Mouse (Mus musculus) adrenal gland, postnatal 14 days (tissue): ENCODE measurements around the gene Pde9a. TPM values are rescaled to one million over a fixed set of nuclear protein-coding genes. Genes with fewer than 3 reads are reported as not detected.

Source experiments
- DNase-seq: peaks from one replicate; pipeline ENCODE4 v3.0.0; 2021; ENCODE audit warnings: mixed read lengths
- total RNA-seq: library from RNA; stranded (reverse); gene quantifications from 2 replicates; pipeline ENCODE4 v1.2.3, GENCODE M21; 2021

The Pde9a gene
- total RNA-seq, 1 experiment from 2014 or later: 5.2 TPM

DNA sequence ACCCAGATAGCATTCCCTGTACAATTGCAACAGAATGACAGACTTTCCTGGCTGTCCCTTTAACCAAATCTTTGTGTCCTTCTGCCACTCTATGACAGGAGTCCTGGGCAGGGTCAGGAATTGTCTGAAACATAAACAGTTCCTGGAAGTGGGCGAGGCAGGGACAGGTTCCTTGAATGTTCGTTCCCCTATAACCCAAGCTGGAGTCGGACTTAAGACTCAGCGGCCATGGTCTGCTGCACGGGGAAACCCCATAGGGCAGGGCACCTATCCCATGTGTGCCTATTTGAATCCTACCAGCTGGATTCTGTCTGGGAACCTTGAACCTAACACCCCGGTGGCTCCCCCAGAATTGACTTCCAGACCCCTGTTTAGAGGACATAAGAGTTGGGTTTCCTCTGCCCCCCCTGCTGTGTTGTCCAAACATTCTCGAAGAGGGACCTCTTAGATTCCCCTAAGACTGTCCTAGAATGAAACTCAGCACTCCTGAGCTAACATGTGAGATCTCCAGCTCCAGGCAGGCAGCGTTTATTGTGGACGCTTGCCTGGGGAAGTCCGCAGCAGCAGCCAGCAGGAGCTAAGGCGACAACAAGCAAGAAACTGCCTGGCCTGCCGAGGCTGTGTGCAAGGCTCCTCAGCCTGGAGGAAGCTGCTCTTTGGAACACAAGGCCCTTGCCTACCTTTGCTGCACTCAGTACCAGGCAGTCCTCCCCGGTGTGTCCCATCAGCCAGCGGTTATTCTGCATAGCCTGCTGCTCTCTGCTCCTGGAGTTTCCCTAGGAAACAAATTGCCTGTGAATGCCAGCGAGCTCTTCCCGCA, 48.2 kb downstream of the Pde9a start:
- DNase-seq: no peak

DNA sequence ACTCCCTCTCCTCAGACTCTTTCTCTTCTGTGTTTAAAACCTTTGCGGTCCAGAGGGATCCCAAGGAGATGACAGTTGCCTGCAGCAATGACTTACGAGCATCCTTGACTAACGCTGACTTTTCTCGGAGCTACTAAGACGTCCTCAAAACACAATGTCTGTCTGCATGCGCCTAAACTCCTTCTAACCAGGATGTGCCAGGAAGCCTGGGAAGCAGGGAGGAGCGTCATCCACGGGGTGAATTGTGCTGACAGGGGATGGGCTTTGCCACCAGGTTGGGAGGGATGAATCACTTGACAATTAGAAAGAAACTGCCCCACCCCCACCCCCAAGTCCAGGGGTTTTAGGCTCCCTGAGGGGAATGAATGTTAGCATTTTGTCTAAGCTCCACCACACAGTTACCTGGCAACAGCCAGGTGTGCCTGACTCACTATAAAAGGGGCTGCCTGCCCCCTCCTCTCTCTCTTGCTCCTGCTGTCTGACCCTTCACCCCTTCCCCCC, 48.9 kb downstream of the Pde9a start:
- no peak for DNase-seq

DNA sequence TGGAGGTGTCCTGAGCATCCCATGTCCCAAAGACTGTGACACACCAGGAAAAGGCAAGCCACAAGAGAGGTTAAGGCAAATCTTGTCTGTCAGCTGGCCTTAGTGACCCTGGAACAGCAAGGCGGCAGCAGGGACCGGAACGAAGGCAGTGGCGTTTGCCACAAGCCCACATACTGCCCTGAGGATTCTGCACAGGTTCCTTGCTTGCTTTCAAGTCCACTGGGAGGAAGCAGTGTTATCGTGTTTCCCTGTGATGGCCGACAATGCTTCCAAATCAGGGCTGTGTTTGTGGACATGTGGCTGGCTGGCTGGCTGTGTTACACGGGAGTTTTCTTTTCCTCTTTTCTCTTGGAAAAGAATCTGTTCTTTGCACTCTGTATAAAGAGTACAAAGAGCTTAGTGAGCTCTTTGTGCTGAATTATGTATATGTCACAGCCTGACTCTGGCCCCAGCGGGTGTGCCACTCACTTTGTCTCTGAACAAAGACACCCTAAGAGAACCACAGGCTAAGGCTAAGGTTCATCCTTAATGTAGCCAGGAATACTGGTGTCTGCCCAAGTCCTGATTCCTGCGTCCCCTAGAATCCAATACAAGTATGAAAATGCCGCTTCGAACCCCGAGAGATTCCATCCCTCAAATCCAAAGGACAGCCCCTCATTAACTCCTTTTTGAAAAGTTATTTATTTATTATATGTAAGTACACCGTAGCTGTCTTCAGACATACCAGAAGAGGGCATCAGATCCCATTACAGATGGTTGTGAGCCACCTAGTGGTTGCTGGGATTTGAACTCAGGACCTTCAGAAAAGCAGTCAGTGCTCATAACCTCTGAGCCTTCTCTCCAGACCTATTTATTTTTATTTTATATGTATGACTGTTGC, 50.2 kb downstream of the Pde9a start:
- no peak for DNase-seq

DNA sequence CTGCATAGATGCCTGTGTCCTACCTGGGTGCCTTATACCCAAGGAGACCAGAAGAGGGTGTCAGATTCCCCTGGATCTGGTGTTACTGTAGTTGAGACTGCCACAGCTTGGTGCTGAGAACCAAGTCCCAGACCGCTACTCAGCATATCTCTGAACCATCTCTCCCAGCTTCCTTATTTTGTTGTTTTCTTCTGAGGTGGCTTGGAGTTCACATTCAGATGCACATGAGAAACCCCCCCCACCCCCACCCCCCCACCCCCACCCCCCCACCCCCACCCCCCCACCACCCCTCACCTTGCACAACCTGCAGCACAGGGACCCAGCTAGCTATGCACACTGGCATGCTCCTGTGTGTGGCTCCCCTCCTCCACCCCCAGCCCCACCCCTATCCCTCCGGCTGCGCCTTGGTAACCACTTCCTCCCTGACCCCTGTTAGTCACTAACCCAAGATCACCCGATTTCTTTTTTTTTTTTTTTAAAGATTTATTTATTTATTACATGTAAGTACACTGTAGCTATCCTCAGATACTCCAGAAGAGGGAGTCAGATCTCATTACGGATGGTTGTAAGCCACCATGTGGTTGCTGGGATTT, 50.9 kb downstream of the Pde9a start:
- DNase-seq: no peak

DNA sequence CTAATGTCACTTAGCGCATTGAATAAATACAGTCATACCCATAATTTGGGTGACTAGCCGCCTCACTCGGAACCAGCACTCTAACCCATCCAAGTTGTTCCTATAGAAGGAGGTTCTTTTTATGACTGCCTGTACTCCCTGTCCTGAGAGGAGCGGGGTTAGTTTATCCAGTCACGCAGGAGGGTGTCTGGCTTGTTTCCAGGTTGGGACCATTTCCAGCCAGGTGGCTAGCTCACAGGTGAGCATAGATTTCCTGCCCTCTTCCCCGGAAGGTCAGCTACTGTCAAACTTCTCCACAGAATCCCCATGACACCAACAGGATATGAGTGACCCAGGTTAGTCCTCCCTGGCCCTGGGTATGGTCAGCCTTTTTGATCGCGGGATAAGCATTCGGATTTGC, 51.5 kb downstream of the Pde9a start:
- no peak for DNase-seq

DNA sequence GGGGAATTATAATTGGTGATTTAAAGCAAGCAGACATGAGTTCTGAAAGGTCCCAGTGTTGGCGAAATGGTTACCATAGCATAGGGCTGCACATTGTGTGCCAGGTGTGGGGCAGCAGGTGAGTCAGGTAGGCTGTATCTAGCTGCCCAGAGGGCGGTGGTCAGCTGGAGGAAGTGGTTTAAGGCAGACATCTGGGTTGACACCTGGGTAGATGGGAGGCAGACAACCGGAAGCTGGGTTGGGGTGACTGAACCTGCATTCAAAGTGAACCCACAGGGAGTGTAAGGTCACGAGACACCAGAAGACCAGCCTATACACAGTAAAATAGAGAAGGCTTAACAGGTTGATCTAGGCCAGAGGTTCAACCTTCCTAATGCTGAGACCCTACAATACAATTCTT, 54.0 kb downstream of the Pde9a start:
- no peak for DNase-seq

DNA sequence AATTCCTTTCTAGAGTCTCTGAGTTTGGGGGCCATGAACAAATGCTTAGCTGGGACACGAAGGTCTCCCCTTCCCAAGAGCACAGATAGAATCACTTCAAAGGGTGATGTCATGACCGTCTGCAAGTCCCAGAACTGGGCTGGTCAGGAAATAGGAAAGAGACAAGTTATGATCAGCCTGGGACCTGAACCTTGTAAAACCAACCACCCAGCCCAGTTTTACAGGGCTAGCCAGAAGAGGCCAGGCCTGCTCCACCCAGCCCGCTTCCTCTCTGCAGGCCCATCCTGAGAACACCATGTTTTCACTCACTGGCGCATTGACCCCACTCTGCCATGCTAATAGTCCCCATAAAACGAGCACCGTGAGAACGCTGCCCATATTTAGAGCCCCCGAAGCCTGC, 56.5 kb downstream of the Pde9a start:
- DNase-seq: no peak

DNA sequence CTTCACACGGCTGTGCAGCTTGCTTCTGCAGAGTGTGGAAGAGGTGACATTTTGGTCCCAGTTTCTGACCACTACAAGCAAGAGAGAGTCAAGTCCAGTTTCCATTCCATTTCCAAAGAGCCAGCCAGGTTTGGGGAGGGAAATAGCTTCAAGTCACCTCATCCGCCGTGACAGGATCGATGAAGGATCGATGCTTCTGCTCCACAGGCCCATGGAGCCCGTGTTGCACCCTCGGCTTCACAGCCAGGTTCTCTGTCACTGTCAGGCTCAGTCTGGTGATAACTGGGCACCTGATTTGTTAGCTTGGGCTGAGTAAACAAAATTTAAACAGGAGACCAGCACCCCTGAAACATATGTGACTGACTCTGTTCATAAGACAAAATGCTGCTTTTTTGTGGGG, 58.2 kb downstream of the Pde9a start:
- no peak for DNase-seq

DNA sequence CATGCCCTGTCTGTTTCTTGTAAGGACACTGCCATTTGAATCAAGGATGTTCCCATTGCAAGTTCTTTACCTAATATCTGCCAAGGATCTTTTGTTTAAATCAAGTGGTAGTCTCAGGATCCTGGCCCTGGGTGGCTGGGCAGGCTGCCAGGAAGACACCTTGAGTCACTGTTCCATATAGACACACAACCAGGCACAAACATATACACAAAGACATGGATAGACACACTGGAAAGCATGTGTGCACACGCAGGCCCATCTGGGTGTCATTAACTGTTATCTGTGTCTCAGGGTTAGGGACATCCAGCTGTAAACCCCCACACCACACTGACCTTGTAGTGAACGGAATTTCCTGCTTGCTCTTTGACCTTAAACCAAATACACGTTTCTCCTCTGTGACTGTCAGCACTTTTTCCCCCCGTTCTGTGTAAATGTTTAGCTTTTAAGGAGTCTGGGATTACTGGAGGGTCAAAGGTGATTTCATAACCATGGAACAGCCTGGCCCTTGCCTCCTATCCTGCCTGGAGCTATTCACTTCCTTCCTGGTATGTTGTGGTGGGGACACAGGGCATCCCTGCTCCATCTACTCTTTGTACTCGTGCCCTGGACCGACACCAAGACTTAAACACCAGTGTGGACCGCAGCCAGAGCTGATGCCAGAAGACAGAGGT, 59.2 kb downstream of the Pde9a start:
- DNase-seq: no peak

DNA sequence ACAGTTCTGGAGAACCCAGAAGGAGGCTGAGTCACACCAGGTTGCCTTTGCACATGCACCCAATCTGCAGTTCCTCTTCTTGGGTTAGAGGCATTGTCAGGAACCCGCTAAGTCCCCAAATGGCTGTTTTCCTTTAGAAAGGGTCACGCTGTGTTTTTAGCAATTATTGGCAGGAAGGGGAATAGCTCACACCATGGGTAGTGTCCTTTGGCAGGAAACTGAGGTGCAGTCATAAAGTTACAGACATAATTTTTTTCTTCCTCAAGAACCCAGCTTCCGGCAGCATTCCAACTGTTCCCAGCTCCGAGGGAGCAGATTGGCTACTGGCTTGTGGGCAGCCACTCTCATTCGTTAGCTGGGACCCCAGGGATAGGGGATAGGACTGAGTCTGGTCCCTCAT, 61.8 kb downstream of the Pde9a start:
- DNase-seq: no peak

DNA sequence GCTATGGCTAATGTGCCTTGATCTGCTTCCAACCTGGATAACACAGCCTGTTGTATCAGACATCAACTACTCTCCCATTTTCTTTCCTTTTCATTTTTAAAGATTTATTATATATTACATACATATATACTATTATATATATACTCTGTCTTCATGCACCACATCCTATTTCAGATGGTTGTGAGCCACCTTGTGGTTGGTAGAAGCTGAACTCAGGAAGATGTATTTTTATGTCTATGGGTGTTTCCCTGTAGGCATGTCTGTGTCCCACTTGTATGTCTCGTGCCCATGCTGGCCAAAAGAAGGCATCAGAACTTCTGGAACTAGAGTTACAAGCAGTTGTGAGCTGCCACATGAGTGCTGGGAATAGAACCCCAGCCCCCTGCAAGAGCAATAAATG, 62.5 kb downstream of the Pde9a start:
- no peak for DNase-seq

DNA sequence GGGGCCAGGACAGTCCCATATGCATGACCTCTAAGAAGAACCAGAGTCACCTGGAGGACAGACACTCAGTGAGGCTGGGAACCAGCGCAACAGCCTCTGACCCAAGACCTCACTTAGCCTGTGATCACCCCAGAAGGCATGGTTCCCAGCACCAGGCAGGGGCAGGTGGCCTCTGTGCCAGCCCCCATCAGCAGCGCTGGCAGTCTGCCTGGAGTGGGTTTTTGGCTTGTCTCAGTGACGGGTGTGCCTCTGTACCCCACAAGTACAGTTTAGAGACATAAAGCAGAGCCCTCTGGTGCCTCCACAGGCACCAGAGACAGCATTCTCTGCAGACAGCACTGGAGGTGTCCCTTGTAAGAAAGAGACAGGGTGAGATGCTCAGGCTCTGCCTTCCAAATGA, 64.2 kb downstream of the Pde9a start:
- no peak for DNase-seq

DNA sequence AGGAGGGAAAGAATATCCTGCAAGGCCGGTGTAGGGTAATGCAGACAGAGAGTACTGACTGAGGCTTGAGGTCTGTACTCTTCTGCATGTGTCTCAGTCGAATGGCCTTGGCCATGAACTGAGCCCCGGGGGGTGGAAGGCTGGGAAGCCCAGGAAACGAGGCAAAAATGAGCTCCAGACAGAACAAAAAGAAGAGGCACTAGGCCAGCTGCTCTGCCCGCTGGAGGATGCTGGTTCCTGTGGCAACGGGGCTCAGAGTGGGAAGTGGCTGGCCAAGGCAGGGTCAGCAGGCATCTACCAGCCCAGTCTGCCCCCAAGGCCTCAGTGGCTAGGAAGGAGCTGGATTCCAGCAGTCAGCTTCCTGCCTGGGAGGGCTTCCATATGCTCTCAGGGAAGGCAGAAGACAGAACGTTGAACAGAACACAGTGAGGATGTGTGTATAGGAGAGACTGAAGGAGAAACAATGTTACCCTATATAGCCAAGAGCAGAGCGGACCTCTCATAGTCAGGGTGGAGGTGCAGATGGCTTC, 65.2 kb downstream of the Pde9a start:
- DNase-seq: peak; percentile 67

DNA sequence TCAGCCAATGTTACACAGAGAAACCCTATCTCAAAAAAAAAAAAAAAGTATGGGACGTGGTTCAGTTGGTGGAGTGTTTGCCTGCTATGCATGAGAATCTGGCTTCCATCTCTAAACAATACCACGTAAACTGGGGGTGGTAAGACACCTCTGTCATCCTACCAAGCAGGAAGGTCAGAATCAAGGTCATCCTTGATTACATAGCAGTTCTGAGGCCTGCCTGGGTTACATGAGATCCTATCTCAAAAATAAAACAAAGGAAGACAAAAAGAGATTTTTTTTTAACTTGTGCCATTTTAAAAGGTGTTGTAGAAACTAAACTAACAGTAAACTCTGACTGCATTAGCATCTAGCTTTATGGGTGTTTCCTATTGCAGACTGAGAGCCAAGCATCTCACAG, 66.8 kb downstream of the Pde9a start:
- no peak for DNase-seq

DNA sequence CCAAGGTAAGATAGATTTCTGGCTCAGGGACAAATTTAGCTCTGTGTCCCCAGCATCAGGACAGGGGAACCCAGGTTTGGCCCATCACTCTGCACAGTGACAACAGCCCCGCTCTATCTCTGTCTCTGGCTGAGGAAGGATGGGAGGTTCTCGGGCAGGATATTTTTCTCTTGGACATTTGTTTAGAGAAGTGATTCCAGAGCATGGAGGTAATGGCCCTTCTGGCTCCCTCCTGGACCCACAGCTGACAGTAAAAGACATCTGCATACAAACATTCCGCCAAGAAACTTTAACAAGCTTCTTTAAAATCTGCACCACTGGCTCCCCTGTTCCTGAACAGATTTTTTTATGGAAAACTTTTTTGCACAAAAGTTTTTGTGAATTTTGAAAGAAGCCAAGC, 67.5 kb downstream of the Pde9a start:
- no peak for DNase-seq

DNA sequence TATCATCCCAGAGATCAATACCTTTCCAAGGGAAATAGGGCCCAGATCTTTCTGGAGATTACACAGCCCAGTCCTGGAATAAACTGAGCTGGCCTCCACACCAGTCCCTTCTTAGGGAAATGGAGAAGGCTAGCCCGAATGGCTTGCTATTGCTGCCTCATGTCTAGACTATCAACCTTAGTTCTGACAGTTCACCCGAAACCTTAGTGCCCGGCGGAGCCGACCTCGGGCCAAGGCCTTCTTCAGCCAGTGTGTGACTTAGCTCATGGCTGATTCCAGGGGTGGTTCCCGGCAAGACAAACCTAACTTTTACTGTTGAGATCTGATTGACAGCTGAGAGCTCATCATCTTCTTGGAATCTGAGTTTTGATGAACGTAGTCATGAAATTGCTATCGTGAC, 68.0 kb downstream of the Pde9a start:
- peak; percentile 44 for DNase-seq

DNA sequence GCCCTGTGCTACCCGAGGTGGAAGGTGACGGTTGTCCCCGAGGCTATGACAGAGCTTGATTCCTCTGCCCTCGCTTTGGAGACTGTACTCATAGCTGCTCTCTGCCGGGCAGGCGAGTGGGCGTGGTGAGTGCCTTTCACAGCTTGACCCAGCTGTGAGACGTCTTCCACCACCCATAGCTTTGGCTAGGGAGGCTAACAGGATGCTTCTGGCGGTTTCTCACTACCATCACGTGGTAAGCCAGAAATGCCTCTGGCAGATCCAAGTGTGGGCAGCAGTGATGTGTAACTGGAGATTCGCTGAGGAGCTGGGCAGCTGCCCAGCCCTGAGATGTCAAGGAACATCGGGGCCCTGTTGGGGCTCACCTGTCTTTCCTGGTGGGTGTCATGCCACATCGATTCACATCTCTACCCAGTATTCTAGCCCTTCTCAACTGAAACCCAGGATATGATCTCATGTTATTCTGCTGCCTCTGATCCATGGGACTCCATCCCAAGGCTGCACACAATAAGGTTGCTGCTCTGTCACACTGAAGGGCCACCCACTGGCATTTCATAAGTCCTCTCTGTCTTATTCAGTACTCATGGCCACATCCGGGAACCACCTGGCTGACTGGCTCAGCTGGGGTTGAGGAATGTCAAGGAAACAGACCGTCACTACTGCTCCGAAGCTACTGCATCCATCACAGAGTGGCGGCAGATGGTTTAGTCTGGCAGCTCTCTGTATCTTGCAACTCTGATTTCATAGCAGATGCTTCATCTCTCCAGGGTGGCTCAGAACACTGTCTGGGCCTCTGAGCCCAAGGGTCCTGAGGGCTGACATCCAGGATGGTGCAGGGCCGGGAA, 70.9 kb downstream of the Pde9a start:
- DNase-seq: peak; percentile 80

DNA sequence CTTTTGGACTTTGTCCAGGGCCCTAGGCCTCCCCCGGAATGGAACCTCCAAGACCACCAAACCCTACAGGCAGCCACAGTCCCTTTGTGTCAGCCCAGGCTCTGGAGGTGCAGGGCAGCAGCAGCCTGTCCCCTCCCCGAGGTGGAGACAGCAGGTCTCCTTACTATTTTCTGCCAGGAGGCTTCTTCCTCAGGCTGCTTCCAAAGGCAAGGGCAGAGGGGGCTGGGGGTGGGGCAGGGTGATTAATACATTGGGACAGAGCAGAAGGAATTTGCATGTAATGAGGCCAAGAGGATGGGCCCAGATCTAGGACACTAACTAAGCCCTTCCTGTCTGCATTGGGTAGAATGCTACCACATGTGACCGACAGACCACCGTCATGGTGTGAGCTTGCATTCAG, 74.4 kb downstream of the Pde9a start:
- DNase-seq: no peak

DNA sequence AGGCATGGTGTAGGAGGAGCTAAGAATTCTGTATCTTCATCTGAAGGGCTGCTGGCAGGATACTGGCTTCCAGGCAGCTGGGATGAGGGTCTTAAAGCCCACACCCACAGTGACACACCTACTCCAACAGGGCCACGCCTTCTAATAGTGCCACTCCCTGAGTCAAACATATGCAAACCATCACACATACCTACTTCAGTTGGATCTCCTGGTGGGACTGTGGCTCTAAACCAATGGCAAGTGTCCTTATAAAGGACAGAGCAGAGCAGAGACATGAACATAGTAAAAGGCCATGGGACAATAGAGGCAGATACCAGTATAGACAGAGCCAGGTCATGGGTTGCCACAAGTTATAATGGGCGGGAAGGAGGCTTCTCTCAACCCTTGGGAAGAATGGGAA, 76.5 kb downstream of the Pde9a start:
- no peak for DNase-seq

DNA sequence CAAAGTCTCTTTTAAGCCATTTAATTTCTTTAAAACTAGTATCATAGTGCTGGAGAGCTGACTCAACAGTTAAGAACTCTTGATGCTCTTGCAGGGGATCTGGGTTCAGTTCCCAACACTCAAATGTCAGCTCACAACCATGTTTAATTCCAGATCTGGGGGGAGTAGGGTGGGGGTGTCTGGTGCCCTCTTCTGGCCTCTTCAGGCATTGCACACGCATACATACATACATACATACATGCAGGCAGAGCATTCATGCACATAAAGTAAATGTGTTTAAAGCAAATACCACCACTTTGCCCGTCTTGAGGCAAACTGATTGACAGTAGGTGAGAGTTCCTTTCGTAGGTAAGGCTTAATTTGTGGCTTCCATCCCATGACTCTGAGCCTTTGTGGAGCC, 80.8 kb downstream of the Pde9a start:
- DNase-seq: no peak

DNA sequence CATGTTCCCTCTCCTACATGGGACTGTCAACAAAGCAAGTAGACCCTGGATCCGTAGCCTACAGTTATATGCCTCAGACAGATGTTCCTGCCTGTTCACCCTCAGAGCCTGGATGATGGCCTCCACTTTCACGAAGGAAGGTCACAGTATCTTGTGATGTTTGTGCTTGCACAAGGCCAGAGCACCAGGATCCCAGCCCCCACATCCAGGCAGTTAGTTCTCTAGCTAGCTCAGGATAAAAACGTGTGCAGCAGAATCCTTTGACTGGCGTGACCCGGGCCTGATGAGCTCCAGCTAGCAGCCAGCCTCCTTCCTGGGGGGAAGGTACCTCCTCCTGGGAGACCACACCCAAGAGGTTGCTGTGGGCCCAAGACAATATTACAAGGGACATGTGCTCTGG, 82.5 kb downstream of the Pde9a start:
- peak; percentile 66 for DNase-seq
